Mouse (Mus musculus): ENCODE results near the gene Clmn.
"Not testable (repeated sequence)": the region's sequence is repeated elsewhere in the genome, so short reads cannot be mapped to it uniquely, and the experiment has no call there.

Clmn gene

DNA sequence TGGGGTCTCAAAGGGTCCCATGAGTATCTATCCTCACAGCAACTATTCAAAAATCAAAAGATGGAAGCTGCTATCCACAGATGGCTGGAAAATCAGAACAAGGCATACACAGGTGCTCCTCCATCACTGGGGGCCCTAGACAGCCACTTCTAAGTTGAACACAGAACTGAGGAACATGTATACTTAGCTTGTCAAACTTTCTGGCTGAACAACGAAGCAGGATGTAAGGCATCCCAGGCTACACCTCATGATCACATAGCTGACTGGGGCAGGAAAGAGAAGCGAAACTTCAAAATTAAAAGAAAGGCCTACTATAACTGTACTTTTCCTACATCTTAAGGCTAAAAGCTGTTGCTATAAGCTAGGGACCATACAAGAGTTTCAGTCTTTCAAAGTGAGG lies 115.9 kb downstream of the Clmn start:
- no peak for DNase-seq

- no peak for DNase-seq
These were observed 117.6 kb downstream of the Clmn start for GRCm38 (mm10) chr12:104747252-104747651.

GRCm38 (mm10) chr12:104746601-104747000 lies 118.3 kb downstream of the Clmn start:
- DNase-seq, result peak; percentile 14

DNA sequence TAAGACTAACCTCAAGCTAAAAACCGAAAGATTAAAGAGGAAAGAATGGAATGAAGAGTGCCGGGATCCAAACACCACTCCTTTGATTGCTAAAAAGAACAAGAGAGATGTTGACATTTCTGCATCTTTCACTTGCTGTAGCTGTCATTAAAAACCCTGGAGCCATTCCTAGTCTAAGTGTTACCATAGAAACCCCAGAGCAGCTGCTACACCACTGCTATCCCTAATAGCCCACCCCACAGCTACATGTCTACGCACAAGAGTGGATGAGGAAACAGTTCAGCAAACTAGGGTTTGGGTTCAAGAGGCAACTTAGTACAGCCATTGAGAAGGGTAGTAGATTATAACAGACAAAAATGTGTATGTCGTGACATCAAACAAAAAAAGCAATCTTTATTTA lies 121.2 kb downstream of the Clmn start:
- DNase-seq, result no peak

GRCm38 (mm10) chr12:104742247-104742646 lies 122.6 kb downstream of the Clmn start:
- no peak for DNase-seq

DNA sequence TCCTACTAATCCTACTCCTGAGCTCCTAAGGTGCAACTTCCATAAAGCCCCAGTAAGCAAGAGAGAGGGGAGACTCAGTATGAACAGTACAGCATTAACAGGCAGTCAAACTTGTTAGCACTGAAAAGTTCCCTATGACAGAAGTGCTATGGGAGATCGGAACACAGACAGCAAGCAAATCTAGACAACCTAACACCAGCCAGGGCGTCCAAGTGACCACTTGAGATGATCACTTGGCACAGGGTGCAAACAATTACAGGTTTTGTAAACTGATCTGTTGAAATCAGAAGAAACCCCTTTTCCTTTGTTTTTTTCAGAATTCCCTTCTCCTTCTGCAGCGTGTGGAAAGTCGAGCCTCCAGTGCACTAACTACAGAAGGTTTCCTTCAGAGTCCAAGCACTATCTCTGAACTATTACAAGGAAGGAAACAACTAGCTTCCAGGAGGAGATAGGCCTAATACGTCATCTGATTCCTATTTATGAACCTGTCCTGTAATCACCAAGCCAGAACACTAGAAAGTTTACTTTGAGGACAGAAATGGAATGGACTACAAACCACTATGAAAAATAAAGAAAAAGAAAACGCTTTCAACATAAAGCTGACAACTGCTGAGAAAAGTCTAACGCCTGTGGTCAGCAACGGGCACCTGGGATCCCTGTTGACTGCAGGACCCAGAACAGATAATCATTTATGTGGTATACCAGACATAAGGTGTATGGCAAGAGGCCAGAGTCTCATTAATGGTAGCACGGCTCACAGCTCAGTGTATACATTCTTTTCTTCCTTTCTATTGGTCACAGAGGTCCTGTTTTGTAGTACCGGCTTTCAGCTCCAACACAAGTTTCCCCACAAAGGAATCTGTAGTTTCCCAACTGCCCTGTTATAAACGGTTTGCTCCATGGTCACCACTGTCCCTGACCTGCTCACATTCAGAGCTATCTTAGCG lies 123.8 kb downstream of the Clmn start:
- no peak for DNase-seq

GRCm38 (mm10) chr12:104738931-104739330 lies 125.9 kb downstream of the Clmn start:
- no peak for DNase-seq

GRCm38 (mm10) chr12:104738446-104738845 lies 126.4 kb downstream of the Clmn start:
- peak; percentile 26 for DNase-seq

DNA sequence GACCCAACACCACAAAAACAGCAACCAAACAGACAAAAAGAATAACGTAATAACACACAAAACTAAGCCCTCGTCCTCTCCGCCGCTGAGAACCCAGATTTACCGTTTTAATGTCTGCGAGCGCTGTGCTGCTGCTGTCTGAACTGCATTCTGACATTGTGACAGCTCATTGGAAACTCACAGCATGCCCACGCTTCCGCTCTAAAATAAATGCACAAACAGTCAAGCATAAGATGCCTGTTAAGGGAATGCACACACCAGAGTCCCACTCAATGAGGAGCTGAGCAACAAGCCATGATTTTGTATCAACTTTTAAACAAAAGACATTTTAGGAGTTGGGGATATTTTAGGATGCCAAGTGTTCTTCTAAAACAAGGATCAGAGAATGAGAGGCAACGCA lies 127.2 kb downstream of the Clmn start:
- no peak for DNase-seq

- no peak for DNase-seq
These were observed 128.9 kb downstream of the Clmn start for GRCm38 (mm10) chr12:104735993-104736395.

DNA sequence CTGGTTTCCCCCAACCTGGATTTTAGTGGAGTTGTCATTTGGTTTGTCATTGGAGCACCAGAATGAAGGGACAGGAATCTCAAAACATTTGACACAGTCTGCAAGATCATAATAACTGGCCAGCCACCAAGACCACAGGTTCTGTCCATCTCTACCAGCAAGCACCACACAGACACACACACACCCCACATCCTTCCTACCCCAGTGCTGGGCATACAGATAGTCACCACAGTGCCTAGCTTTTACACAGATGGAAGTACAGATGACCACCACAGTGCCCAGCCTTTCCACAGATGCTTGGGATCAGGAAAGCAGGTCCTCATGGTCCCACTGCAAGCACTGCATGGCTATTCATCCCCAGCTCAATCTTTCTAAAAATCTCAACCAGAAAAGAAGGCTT lies 131.7 kb downstream of the Clmn start:
- no peak for DNase-seq

DNA sequence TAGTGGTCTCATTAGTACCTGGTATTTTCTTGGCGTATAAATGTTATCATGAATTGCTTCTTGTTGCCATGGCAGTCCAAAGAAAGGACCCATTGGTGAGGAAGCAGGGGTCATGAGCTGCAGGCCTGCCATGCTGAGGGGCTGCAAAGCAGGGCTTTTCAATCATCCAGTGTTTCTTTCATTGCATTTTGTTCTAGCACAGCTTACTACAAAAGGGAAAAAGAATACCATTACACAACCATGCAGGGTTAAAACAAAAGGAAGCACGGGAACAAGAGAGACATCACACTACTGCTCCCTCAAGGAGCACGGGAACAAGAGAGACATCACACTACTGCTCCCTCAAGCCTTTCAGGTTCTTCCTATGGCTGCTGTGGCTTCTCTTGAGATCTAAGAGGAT lies 133.1 kb downstream of the Clmn start:
- DNase-seq, result no peak

DNA sequence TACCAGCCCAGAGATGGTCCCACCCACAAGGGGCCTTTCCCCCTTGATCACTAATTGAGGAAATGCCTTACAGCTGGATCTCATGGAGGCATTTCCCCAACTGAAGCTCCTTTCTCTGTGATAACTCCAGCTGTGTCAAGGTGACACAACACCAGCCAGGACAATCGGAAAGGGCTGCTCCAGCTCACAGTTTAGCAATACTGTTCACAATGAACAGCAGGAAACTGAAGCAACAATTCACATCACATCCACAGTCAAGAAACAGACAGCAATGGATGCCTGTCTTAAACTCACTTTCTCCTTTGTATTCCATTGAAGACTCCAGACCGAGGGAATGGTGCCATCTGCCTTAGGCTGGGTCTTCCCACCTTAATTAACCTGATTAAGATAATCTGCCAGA lies 138.4 kb downstream of the Clmn start:
- DNase-seq, result not testable (repeated sequence)

DNA sequence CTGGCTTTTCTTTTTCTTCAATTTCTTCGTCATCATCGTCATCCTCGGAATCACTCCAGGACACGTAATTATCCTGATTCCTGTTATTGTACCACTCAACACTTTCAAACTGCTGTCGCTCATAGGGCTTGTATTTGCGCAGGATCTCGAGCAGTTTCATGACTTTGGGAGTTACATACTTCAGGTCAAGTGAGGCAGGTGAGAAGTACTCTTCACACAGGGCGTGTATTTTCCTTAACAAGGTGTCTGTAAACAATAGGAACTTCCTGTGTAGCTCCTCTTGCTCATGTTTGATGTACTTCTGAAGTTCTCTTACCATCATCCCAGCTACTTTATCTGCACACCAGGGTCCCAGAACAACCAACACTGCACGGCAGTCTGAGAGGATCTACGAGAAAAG lies 142.8 kb downstream of the Clmn start:
- no peak for DNase-seq

- no peak for DNase-seq
These were observed 143.9 kb downstream of the Clmn start for GRCm38 (mm10) chr12:104721011-104721410.

- DNase-seq, result no peak
These were observed 145.9 kb downstream of the Clmn start for GRCm38 (mm10) chr12:104718956-104719355.

DNA sequence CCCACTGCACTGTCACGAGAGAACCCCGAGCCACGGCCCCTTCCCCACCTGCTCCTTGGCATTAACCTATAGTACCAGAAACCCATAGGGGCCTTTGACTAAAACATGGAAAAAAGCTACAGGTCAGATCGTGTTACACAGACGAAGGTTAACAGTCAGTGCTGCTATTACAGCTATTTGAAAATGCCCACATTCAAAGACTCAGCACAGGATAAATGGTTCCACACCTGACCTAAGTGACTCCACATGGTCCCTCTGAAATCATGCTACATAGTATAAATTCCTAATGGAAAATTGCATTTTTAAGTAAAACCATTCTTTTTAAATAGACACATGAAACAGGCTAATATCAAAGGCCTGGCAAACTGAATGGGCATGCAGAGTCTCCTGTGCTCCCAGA lies 148.5 kb downstream of the Clmn start:
- no peak for DNase-seq

DNA sequence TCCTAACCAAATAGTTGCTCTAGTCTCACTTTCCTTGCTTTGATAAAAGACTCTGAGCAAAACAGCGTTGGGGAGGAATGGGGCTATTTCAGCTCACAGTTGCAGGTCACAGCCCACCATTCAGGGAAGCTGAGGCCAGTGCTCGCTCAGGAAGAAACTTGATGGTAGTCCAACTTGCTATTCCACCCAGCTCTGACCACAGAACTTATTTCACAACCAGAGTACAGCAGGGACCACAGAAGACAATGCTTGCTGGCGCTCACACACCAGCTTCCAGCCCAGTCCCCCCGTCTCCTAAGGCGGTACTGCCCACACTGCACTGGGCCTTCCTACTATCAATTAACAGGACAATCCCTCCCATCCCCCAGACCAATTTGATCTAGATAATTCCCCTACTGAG lies 149.4 kb downstream of the Clmn start:
- DNase-seq, result no peak
